Mouse (Mus musculus): ENCODE results near the gene Plod3. TPM values are rescaled to one million over a fixed set of nuclear protein-coding genes. Genes with fewer than 3 reads are reported as not detected.
A peak's percentile ranks its signal among the peaks of the same experiment; 100 is the strongest.

The Plod3 gene
- polyA plus RNA-seq, 1 experiment from 2014 or later = 30.1 TPM

GRCm38 (mm10) chr5:136988420-136988819 lies 1.6 kb downstream of the Plod3 start:
- peaks cover 14% of the 10 kb centered on the region for H3K4me1 ChIP-seq (replicated peaks; ENCODE audit: control insufficient read depth, insufficient read depth, low read length)
- H3K27me3 ChIP-seq (ENCODE audit: control insufficient read depth, insufficient read depth, low read length) = no peaks in the 10 kb centered on the region
- DNase-seq (ENCODE audit: low spot score) (peak; percentile 31), ATAC-seq (ENCODE audit: low FRiP score) (no peak)
- H3K9ac ChIP-seq = peak overlapping the region; percentile 98
- H3K36me3 ChIP-seq (replicated peaks; ENCODE audit: control insufficient read depth, insufficient read depth) = peaks cover 53% of the 10 kb centered on the region
- no peak overlapping the region for H3K27ac ChIP-seq
- H3K4me3 ChIP-seq (replicated peaks; ENCODE audit: low read length) = peak overlapping the region; percentile 88
- peak overlapping the region; percentile 79 for H3K4me2 ChIP-seq (replicated peaks)
- WGBS = 72% methylated on average over 7 of the region's 7 CpGs
- H3K9me3 ChIP-seq (ENCODE audit: control insufficient read depth, low read length) = no peaks in the 10 kb centered on the region

- 95% methylated on average over 6 of the region's 6 CpGs for WGBS
- Histone ChIP-seq H3K36me3 (replicated peaks; ENCODE audit: control insufficient read depth, insufficient read depth) (peaks cover 62% of the 10 kb centered on the region), H3K4me1 (replicated peaks; ENCODE audit: control insufficient read depth, insufficient read depth, low read length) (peaks cover 14% of the 10 kb centered on the region), H3K9ac (no peak overlapping the region), H3K4me3 (replicated peaks; ENCODE audit: low read length) (no peak overlapping the region), H3K27me3 (ENCODE audit: control insufficient read depth, insufficient read depth, low read length) (no peaks in the 10 kb centered on the region), H3K9me3 (ENCODE audit: control insufficient read depth, low read length) (no peaks in the 10 kb centered on the region), H3K4me2 (replicated peaks) (no peak overlapping the region), H3K27ac (no peak overlapping the region)
- ATAC-seq (ENCODE audit: low FRiP score) (no peak), DNase-seq (ENCODE audit: low spot score) (no peak)
Observed at GRCm38 (mm10) chr5:136989801-136990200, 3.0 kb downstream of the Plod3 start.

DNA sequence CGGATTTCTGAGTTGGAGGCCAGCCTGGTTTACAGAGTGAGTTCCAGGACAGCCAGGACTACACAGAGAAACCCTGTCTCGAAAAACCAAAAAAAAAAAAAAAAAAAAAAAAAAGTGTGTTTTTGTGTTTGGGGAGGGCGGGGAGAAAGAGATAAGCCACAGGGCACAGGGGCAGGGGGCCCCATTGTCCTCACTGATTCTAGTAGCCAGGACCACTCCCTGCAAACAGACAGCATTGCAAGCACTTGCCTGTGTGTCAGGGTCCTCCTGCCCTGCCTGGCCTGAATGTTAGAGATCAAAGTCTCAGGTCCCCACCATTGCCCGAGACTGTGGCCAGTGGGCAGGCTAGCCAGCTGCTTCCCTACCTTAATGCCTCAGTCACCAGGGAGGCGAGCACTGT lies 12.6 kb downstream of the Plod3 start:
- 82% methylated on average over 4 of the region's 5 CpGs for WGBS
- H3K27ac ChIP-seq = no peak overlapping the region
- no peak overlapping the region for H3K4me3 ChIP-seq (replicated peaks; ENCODE audit: low read length)
- no peaks in the 10 kb centered on the region for H3K27me3 ChIP-seq (ENCODE audit: control insufficient read depth, insufficient read depth, low read length)
- peaks cover 24% of the 10 kb centered on the region for H3K36me3 ChIP-seq (replicated peaks; ENCODE audit: control insufficient read depth, insufficient read depth)
- DNase-seq (ENCODE audit: low spot score) (no peak), ATAC-seq (ENCODE audit: low FRiP score) (no peak)
- H3K4me1 ChIP-seq (replicated peaks; ENCODE audit: control insufficient read depth, insufficient read depth, low read length) = no peaks in the 10 kb centered on the region
- no peak overlapping the region for H3K9ac ChIP-seq
- no peaks in the 10 kb centered on the region for H3K9me3 ChIP-seq (ENCODE audit: control insufficient read depth, low read length)
- H3K4me2 ChIP-seq (replicated peaks) = no peak overlapping the region

DNA sequence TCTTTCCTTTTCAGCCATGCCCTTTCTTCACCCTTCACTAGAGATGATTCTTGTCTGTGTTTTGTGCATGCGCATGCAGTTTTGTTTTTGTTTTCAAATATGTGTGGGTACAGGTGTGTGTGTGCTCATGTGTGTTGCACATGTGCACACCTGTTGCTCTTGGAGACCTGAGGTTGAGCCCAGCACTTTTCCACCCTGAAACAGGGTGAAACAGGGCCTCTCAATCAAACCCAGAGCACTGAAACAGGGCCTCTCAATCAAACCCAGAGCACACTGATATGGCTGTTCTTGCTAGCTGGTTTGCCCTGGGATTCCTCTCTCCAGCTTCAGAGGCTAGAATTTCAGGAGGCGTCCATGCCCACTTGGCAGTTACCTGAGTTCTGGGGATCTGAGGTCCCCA lies 13.8 kb downstream of the Plod3 start:
- no peak overlapping the region for H3K4me2 ChIP-seq (replicated peaks)
- no peak overlapping the region for H3K27ac ChIP-seq
- H3K9ac ChIP-seq = no peak overlapping the region
- no peak for DNase-seq (ENCODE audit: low spot score)
- ATAC-seq (ENCODE audit: low FRiP score) = no peak
- H3K36me3 ChIP-seq (replicated peaks; ENCODE audit: control insufficient read depth, insufficient read depth) = peaks cover 12% of the 10 kb centered on the region; the same call in 1 of the 2 replicates
- no peaks in the 10 kb centered on the region for H3K27me3 ChIP-seq (ENCODE audit: control insufficient read depth, insufficient read depth, low read length)
- H3K9me3 ChIP-seq (ENCODE audit: control insufficient read depth, low read length) = no peaks in the 10 kb centered on the region
- H3K4me1 ChIP-seq (replicated peaks; ENCODE audit: control insufficient read depth, insufficient read depth, low read length) = no peaks in the 10 kb centered on the region
- H3K4me3 ChIP-seq (replicated peaks; ENCODE audit: low read length) = no peak overlapping the region
- 91% methylated on average over 2 of the region's 2 CpGs for WGBS

- DNase-seq (ENCODE audit: low spot score) (no peak), ATAC-seq (ENCODE audit: low FRiP score) (no peak)
- no peaks in the 10 kb centered on the region for H3K27me3 ChIP-seq (ENCODE audit: control insufficient read depth, insufficient read depth, low read length)
- H3K4me3 ChIP-seq (replicated peaks; ENCODE audit: low read length) = no peak overlapping the region
- no peak overlapping the region for H3K9ac ChIP-seq
- H3K9me3 ChIP-seq (ENCODE audit: control insufficient read depth, low read length) = no peaks in the 10 kb centered on the region
- no peak overlapping the region for H3K27ac ChIP-seq
- H3K36me3 ChIP-seq (replicated peaks; ENCODE audit: control insufficient read depth, insufficient read depth) = no peaks in the 10 kb centered on the region
- H3K4me2 ChIP-seq (replicated peaks) = no peak overlapping the region
- no peaks in the 10 kb centered on the region for H3K4me1 ChIP-seq (replicated peaks; ENCODE audit: control insufficient read depth, insufficient read depth, low read length)
- 65% methylated on average over 8 of the region's 8 CpGs for WGBS
Observed at GRCm38 (mm10) chr5:137007276-137007675, 20.5 kb downstream of the Plod3 start.

- no peak overlapping the region for H3K4me3 ChIP-seq (replicated peaks; ENCODE audit: low read length)
- no peaks in the 10 kb centered on the region for H3K27me3 ChIP-seq (ENCODE audit: control insufficient read depth, insufficient read depth, low read length)
- H3K4me2 ChIP-seq (replicated peaks) = no peak overlapping the region
- no peak overlapping the region for H3K9ac ChIP-seq
- 31% methylated on average over 3 of the region's 3 CpGs for WGBS
- DNase-seq (ENCODE audit: low spot score) (peak; percentile 70), ATAC-seq (ENCODE audit: low FRiP score) (no peak)
- no peaks in the 10 kb centered on the region for H3K36me3 ChIP-seq (replicated peaks; ENCODE audit: control insufficient read depth, insufficient read depth)
- H3K4me1 ChIP-seq (replicated peaks; ENCODE audit: control insufficient read depth, insufficient read depth, low read length) = no peaks in the 10 kb centered on the region
- H3K27ac ChIP-seq = no peak overlapping the region
- H3K9me3 ChIP-seq (ENCODE audit: control insufficient read depth, low read length) = no peaks in the 10 kb centered on the region
Observed at GRCm38 (mm10) chr5:137009988-137010387, 23.2 kb downstream of the Plod3 start.

- ATAC-seq (ENCODE audit: low FRiP score) = no peak
- Histone ChIP-seq H3K4me2 (replicated peaks) (no peak overlapping the region), H3K4me1 (replicated peaks; ENCODE audit: control insufficient read depth, insufficient read depth, low read length) (no peaks in the 10 kb centered on the region), H3K27ac (no peak overlapping the region), H3K9me3 (ENCODE audit: control insufficient read depth, low read length) (no peaks in the 10 kb centered on the region), H3K36me3 (replicated peaks; ENCODE audit: control insufficient read depth, insufficient read depth) (no peaks in the 10 kb centered on the region), H3K9ac (no peak overlapping the region), H3K27me3 (ENCODE audit: control insufficient read depth, insufficient read depth, low read length) (no peaks in the 10 kb centered on the region), H3K4me3 (replicated peaks; ENCODE audit: low read length) (no peak overlapping the region)
- 76% methylated on average over 15 of the region's 15 CpGs for WGBS
- DNase-seq (ENCODE audit: low spot score) = no peak
Observed at GRCm38 (mm10) chr5:137012401-137012950, 25.7 kb downstream of the Plod3 start.

- DNase-seq (ENCODE audit: low spot score) = no peak
- Histone ChIP-seq H3K9ac (no peak overlapping the region), H3K4me2 (replicated peaks) (no peak overlapping the region), H3K27ac (no peak overlapping the region), H3K4me3 (replicated peaks; ENCODE audit: low read length) (no peak overlapping the region), H3K9me3 (ENCODE audit: control insufficient read depth, low read length) (no peaks in the 10 kb centered on the region), H3K4me1 (replicated peaks; ENCODE audit: control insufficient read depth, insufficient read depth, low read length) (no peaks in the 10 kb centered on the region), H3K36me3 (replicated peaks; ENCODE audit: control insufficient read depth, insufficient read depth) (no peaks in the 10 kb centered on the region), H3K27me3 (ENCODE audit: control insufficient read depth, insufficient read depth, low read length) (no peaks in the 10 kb centered on the region)
- ATAC-seq (ENCODE audit: low FRiP score) = no peak
- 94% methylated on average over 3 of the region's 3 CpGs for WGBS
Observed at GRCm38 (mm10) chr5:137015913-137016312, 29.1 kb downstream of the Plod3 start.

DNA sequence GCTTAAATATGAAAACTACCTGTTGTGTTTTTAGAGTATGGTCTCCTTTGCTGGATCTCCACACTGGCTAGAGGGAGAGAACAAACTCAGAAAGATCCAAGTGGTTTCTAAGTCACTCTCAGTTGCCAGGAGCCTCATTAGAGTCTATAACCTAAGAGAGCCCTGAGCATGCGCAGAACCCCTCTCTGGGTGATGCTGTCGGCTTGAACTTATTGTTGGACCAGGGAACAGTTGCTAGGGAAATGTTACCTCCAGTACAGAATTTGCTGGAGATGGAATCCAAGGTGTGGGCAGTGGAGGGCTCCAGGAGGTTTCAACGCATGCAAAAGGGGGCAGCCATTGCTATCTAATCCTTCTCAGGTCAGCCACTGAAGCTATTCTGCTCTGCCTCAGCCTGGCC lies 37.5 kb downstream of the Plod3 start:
- ATAC-seq (ENCODE audit: low FRiP score) (no peak), DNase-seq (ENCODE audit: low spot score) (no peak)
- Histone ChIP-seq H3K4me3 (replicated peaks; ENCODE audit: low read length) (no peak overlapping the region), H3K27me3 (ENCODE audit: control insufficient read depth, insufficient read depth, low read length) (peaks cover 53% of the 10 kb centered on the region), H3K9ac (no peak overlapping the region), H3K36me3 (replicated peaks; ENCODE audit: control insufficient read depth, insufficient read depth) (no peaks in the 10 kb centered on the region), H3K9me3 (ENCODE audit: control insufficient read depth, low read length) (no peaks in the 10 kb centered on the region), H3K27ac (no peak overlapping the region), H3K4me1 (replicated peaks; ENCODE audit: control insufficient read depth, insufficient read depth, low read length) (peaks cover 5% of the 10 kb centered on the region; the same call in 1 of the 2 replicates), H3K4me2 (replicated peaks) (no peak overlapping the region)
- 52% methylated on average over 3 of the region's 3 CpGs for WGBS

DNA sequence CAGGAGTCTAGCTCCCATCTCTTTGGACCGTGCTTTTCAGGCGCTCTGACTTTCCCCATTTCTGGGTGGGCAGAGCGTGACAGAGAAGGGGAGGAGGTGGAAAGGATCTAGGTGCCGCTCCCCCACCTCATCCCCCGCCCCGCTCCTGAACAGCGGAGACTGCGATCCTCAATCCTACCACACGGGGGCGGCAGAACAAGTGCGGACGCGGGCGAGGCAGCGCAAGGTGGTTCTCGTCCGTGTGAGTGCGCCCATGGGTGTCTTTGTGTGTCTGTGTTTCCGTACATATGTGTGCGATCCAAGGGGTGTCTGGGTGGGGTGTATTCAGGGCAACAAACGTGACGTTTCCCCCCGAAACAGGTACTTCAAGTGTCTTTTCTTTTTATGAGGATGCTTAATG lies 38.3 kb downstream of the Plod3 start:
- Histone ChIP-seq H3K9me3 (ENCODE audit: control insufficient read depth, low read length) (no peaks in the 10 kb centered on the region), H3K27me3 (ENCODE audit: control insufficient read depth, insufficient read depth, low read length) (peaks cover 58% of the 10 kb centered on the region), H3K9ac (no peak overlapping the region), H3K4me3 (replicated peaks; ENCODE audit: low read length) (peak overlapping the region; percentile 23), H3K27ac (no peak overlapping the region), H3K4me2 (replicated peaks) (peak overlapping the region; percentile 46), H3K4me1 (replicated peaks; ENCODE audit: control insufficient read depth, insufficient read depth, low read length) (peaks cover 5% of the 10 kb centered on the region; the same call in 1 of the 2 replicates), H3K36me3 (replicated peaks; ENCODE audit: control insufficient read depth, insufficient read depth) (no peaks in the 10 kb centered on the region)
- DNase-seq (ENCODE audit: low spot score) (peak; percentile 87), ATAC-seq (ENCODE audit: low FRiP score) (no peak)
- WGBS = under 1% methylated on average over 23 of the region's 23 CpGs

Data from hindbrain, embryonic 14.5 days (tissue).